Mouse (Mus musculus): ENCODE results near the gene Gm42878. TPM values are rescaled to one million over a fixed set of nuclear protein-coding genes. Genes with fewer than 3 reads are reported as not detected.

Gene Gm42878
- not detected in 2 replicates for polyA plus RNA-seq (2012; rRNA removed)

DNA sequence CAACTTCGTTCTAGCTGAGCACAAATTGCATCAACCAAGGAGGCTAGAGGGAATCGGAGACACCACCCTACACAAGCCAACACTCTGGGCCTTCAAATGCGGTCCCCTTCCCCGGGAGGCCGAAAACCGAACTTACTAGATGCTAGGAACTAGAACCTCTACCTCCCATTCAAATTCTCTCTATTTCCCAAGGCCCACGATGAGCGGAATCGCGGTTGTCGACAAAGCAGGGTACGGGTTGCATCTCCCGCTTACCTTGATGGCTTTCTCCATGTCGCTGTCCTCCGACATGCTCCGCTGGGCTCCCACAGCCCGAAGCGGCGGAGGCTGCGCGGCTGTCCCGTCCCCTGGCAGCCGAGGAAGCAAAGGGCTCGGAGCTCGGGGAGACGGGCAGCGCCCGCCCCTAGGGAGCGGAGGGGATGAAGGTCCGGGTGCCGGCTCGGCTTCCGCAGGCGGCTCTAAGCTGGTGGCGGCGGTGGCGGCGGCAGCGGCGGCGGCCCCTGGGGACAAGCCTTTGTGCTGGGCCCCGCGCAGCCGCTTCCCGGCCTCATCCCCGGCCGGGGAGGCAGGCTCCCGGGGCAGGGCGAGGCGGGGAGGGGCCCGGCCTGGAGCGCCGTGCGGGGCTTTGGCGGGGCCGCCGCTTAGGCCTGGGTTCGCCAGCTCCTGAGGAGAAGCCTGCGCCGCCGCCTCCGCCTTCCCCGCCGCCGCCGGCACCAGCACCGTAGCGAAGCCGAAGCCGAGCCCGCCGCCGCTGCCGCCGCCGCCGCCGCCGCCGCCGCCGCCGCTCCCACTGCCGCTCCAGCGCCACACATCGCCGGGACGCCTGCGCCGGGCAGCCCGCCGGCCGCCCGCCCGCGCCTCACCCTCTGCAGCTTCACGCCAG, at the start of gene Gm42878, which contains the start of gene Adam1a:
Gene Gm42878 (minus strand): TSS at position 573 of the 883 bp plus-strand sequence.
Gene Adam1a (minus strand): TSS at position 573 of the 883 bp plus-strand sequence.
- Histone ChIP-seq H3K4me3 (ENCODE audit: control insufficient read depth, insufficient read depth, low read length) (peak within 1 kb of the TSS; percentile 98), H3K36me3 (ENCODE audit: control insufficient read depth, insufficient read depth, low read length) (no peaks in the 10 kb centered on the region), H3K27ac (ENCODE audit: control insufficient read depth, insufficient read depth, low read length) (peak within 1 kb of the TSS; percentile 23; the same call in 1 of the 2 replicates), H3K4me1 (replicated peaks; ENCODE audit: control insufficient read depth, insufficient read depth, low read length) (peaks cover 10% of the 10 kb centered on the region), H3K27me3 (ENCODE audit: control insufficient read depth, insufficient read depth, low read length) (no peaks in the 10 kb centered on the region)
- WGBS: 6% methylated on average over 95 of the region's 97 CpGs
- peak; percentile 50 for DNase-seq
- no peak for TF ChIP-seq POLR2A (IDR thresholded peaks at IDR 0.05; ENCODE audit: control insufficient read depth, extremely low read depth, insufficient read depth, low read length, poor library complexity)
- no peak for TF ChIP-seq CTCF (IDR thresholded peaks at IDR 0.05; ENCODE audit: borderline replicate concordance, control insufficient read depth, extremely low read depth, insufficient read depth, low read length, poor library complexity)

DNA sequence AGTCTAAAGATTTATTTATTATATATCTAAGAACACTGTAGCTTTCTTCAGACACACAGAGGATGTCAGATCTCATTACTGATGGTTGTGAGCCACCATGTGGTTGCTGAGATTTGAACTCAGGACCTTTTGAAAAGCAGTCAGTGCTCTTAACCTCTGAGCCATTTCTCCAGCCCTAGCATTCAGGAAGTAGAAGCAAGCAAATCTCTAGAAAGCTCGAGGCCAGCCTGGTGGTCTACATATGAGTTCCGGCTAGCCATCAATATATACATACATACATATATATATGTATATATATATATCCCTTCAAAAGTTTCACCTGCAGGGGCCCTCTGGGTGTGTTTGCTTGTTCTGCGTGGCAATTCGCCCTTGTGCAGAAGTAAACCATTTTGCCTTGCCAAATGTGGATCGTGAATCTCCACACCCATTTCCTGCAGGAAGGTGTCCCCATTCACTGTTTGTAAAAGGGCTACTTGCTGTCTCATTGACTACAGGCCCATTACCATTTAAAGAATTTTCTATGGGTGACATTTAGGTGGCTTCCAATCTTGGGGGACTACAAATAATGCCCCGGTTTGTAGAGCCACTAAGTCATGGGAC, 49.5 kb upstream of the Gm42878 start:
- 81% methylated on average over 6 of the region's 6 CpGs for WGBS
- TF ChIP-seq POLR2A (IDR thresholded peaks at IDR 0.05; ENCODE audit: control insufficient read depth, extremely low read depth, insufficient read depth, low read length, poor library complexity): no peak
- no peak for TF ChIP-seq CTCF (IDR thresholded peaks at IDR 0.05; ENCODE audit: borderline replicate concordance, control insufficient read depth, extremely low read depth, insufficient read depth, low read length, poor library complexity)
- H3K4me1 ChIP-seq (replicated peaks; ENCODE audit: control insufficient read depth, insufficient read depth, low read length): peaks cover 15% of the 10 kb centered on the region
- no peak overlapping the region for H3K27ac ChIP-seq (ENCODE audit: control insufficient read depth, insufficient read depth, low read length)
- no peak for DNase-seq
- H3K36me3 ChIP-seq (ENCODE audit: control insufficient read depth, insufficient read depth, low read length): no peaks in the 10 kb centered on the region
- H3K27me3 ChIP-seq (ENCODE audit: control insufficient read depth, insufficient read depth, low read length): no peaks in the 10 kb centered on the region
- H3K4me3 ChIP-seq (ENCODE audit: control insufficient read depth, insufficient read depth, low read length): no peak overlapping the region

DNA sequence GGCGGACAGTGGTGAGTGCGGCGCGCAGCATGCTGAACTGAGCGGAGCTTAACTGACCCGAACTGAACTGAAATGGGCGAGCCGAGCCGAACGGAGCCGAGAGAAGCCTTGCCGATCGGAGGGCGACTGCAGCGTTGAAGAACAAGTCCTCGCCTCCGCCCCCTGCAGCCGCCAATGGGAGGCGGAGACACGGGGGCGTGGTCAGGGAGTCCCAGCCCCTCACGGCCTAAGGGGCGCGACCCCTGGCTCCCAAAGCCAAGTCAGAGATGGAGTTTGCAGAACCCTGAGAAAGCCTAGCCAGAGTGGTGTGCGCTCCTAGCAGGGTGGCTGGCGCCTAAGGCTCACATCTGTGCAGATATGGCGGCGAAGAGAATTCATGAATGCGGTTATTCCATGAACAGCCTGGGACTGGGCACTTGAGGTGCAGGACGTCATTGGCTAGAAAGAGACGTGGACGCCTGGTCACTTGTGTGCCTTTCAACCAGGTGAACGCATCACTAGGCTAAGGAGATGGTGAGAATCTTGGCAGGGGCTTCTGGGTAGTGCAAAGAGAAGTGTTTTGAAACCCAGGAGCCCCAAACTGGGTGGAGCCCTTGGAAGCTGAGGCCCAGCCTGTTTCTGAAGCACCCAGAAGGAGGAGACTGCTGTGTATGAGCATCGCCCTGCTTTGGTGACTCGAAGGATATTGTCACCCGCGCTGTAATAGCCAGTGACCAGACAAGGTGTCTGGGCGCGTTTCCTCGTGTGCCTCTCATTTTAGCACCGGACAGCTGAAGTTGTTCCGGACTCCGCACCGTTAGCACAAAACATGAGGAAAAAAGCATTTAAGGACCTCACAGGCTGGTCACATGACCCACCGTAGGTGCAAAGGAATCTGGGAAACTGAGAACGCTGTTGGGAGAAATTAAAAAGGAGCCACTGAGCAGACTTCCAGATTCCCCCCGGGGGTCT, 48.4 kb upstream of the Gm42878 start, which contains the start of gene Aldh2:
Gene Aldh2 (minus strand): TSS at position 374 of the 951 bp plus-strand sequence.
- peak within 1 kb of the TSS; percentile 68 for H3K4me3 ChIP-seq (ENCODE audit: control insufficient read depth, insufficient read depth, low read length)
- DNase-seq: peak; percentile 84
- H3K36me3 ChIP-seq (ENCODE audit: control insufficient read depth, insufficient read depth, low read length): no peaks in the 10 kb centered on the region
- H3K4me1 ChIP-seq (replicated peaks; ENCODE audit: control insufficient read depth, insufficient read depth, low read length): peaks cover 15% of the 10 kb centered on the region
- TF ChIP-seq POLR2A (IDR thresholded peaks at IDR 0.05; ENCODE audit: control insufficient read depth, extremely low read depth, insufficient read depth, low read length, poor library complexity): 0 out of 2 replicates have a peak, but pooled peaks have one; percentile 29
- TF ChIP-seq CTCF (IDR thresholded peaks at IDR 0.05; ENCODE audit: borderline replicate concordance, control insufficient read depth, extremely low read depth, insufficient read depth, low read length, poor library complexity): no peak
- WGBS: 2% methylated on average over 47 of the region's 47 CpGs
- no peaks in the 10 kb centered on the region for H3K27me3 ChIP-seq (ENCODE audit: control insufficient read depth, insufficient read depth, low read length)
- no peak within 1 kb of the TSS for H3K27ac ChIP-seq (ENCODE audit: control insufficient read depth, insufficient read depth, low read length)

DNA sequence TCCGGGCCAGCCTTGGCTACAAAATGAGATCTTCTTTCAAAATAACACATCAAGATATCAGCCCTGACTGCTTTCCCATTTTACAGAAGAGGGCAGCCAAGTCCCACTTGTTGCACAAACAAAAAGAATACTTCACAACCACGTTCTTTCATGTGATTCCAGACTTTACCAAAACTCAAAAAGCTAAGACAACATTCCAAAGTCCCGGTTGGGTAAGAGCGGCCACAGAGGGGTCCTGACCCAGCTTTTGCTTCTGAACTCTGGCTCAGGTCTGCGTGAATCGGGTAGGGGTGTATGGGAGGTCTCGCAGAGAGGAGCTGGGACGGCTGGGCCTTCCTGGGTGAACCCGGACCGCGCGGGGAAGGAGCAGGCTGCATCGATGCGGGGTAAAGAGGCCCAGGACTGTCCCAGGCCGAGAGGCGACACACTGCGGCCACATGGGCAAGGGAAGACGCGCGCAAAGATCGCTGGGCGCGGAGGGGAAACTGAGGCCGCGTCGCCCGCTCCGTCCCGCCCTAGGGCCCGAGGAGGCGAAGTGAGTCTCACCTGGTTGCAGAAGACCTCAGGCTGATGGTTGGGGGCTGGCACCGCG, 47.6 kb upstream of the Gm42878 start:
- DNase-seq: no peak
- H3K27ac ChIP-seq (ENCODE audit: control insufficient read depth, insufficient read depth, low read length): no peak overlapping the region
- no peaks in the 10 kb centered on the region for H3K36me3 ChIP-seq (ENCODE audit: control insufficient read depth, insufficient read depth, low read length)
- H3K27me3 ChIP-seq (ENCODE audit: control insufficient read depth, insufficient read depth, low read length): no peaks in the 10 kb centered on the region
- peaks cover 15% of the 10 kb centered on the region for H3K4me1 ChIP-seq (replicated peaks; ENCODE audit: control insufficient read depth, insufficient read depth, low read length)
- peak overlapping the region; percentile 68 for H3K4me3 ChIP-seq (ENCODE audit: control insufficient read depth, insufficient read depth, low read length)
- TF ChIP-seq CTCF (IDR thresholded peaks at IDR 0.05; ENCODE audit: borderline replicate concordance, control insufficient read depth, extremely low read depth, insufficient read depth, low read length, poor library complexity) (no peak), POLR2A (IDR thresholded peaks at IDR 0.05; ENCODE audit: control insufficient read depth, extremely low read depth, insufficient read depth, low read length, poor library complexity) (no peak)
- 5% methylated on average over 33 of the region's 33 CpGs for WGBS

DNA sequence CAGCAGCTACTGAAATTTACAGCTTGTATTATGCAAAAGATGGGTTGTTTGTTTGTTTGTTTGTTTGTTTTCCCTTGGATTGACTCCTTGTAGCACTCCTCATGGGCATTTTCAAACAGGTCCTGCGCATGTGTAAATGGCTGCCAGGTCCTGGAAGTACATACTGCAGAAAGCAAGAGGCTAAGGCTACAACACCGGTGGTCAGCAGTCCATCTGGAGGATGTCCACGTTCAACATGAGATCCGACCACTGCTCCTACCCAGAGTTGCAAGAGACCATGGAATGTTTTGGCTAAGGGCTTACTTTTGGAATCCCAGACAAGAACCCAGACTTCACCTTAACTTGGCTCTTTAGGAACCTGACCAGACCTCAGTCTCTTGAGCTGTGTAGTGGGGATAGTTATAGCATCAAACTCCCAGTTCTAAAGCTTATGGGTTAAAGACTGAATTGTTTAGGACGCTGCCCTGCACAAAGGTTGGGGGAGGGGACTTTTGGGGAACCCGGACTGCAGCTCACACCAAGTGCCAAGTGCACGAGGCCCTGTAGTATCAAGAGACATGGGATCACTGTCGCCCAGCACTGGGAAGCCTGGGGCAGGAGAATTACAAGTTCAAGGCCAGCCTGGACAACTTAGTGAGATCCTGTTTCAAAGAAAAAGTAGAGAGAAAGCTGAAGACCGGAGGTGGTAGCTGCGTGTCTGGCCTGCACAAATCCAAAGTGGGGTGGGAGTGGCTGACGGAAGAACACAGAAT, 47.0 kb upstream of the Gm42878 start:
- H3K4me1 ChIP-seq (replicated peaks; ENCODE audit: control insufficient read depth, insufficient read depth, low read length): peaks cover 16% of the 10 kb centered on the region
- H3K27ac ChIP-seq (ENCODE audit: control insufficient read depth, insufficient read depth, low read length): no peak overlapping the region
- H3K4me3 ChIP-seq (ENCODE audit: control insufficient read depth, insufficient read depth, low read length): no peak overlapping the region; the same call in 1 of the 2 replicates
- H3K36me3 ChIP-seq (ENCODE audit: control insufficient read depth, insufficient read depth, low read length): no peaks in the 10 kb centered on the region
- no peaks in the 10 kb centered on the region for H3K27me3 ChIP-seq (ENCODE audit: control insufficient read depth, insufficient read depth, low read length)
- DNase-seq: no peak
- 62% methylated on average over 11 of the region's 11 CpGs for WGBS
- TF ChIP-seq POLR2A (IDR thresholded peaks at IDR 0.05; ENCODE audit: control insufficient read depth, extremely low read depth, insufficient read depth, low read length, poor library complexity) (no peak), CTCF (IDR thresholded peaks at IDR 0.05; ENCODE audit: borderline replicate concordance, control insufficient read depth, extremely low read depth, insufficient read depth, low read length, poor library complexity) (no peak)
